Mouse (Mus musculus) right cerebral cortex, postnatal 25 days (tissue): ENCODE data around the gene C2cd3.
"Not testable (repeated sequence)": the region's sequence is repeated elsewhere in the genome, so short reads cannot be mapped to it uniquely, and the experiment has no call there.

Source experiments
- DNase-seq: peaks from one replicate; pipeline ENCODE4 v3.0.0; 2022

The C2cd3 gene

DNA sequence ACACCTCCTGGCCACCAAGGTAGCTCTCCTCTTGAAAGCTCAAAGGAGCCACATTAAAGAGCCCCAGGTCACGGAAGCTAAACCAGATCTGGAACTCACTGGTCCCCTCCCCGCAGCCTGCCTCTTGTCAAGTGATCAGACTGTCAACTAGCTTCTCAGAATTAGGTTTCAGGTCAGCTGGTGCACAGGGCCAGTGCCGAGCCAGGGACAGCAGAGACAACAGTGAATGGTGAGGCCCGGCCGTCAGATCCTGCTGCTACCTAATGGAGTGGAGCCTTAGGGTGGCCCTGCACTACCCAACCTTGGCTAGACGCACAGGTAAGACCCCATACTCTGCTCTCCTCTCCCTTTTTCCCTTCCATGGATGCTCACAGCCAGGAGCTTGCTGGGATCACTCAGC, 100.7 kb downstream of the C2cd3 start, which contains the start of gene Ucp3:
Gene Ucp3 (plus strand): TSS at position 214 of the 400 bp plus-strand sequence.
- no peak for DNase-seq

GRCm38 (mm10) chr7:100473846-100474454, 101.9 kb downstream of the C2cd3 start:
- no peak for DNase-seq

- DNase-seq = no peak
These were observed 102.6 kb downstream of the C2cd3 start for GRCm38 (mm10) chr7:100474680-100475079.

- DNase-seq = no peak
These were observed 107.2 kb downstream of the C2cd3 start for GRCm38 (mm10) chr7:100479100-100479822.

- DNase-seq = no peak
These were observed 107.8 kb downstream of the C2cd3 start for GRCm38 (mm10) chr7:100479823-100480164.

DNA sequence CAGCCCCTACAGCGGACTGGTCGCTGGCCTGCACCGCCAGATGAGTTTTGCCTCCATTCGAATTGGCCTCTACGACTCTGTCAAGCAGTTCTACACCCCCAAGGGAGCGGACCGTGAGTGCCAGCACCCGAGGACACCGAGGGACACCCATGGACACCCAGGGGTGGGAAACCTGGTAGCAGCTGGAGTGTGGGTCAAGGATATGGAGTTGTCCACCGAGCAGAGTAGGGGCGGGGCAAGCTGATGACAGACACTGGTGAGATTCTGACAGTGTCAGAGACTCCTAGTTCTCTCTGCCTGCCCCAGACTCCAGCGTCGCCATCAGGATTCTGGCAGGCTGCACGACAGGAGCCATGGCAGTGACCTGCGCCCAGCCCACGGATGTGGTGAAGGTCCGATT, 108.1 kb downstream of the C2cd3 start:
- no peak for DNase-seq

GRCm38 (mm10) chr7:100482046-100482445, 110.0 kb downstream of the C2cd3 start:
- not testable (repeated sequence) for DNase-seq

DNA sequence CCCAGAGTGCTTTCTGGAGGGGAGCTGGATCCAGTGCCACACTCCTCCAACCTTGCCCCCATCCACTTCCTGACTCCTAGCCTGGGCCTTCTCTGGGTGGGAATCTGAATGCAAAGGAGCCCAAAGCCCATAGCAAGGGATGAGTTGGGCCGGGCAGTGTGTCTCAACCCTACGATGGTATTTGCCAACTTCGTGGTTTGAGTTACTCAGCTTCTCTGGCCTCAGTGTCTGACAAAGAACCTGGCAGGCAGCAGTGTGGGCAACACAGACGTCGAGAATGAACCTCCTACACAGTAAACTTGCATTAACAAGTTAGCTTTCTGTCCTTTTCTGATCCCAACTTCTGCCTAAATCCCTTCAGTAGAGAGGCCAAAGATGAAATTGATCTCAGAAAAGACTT, 112.5 kb downstream of the C2cd3 start:
- DNase-seq = no peak

DNA sequence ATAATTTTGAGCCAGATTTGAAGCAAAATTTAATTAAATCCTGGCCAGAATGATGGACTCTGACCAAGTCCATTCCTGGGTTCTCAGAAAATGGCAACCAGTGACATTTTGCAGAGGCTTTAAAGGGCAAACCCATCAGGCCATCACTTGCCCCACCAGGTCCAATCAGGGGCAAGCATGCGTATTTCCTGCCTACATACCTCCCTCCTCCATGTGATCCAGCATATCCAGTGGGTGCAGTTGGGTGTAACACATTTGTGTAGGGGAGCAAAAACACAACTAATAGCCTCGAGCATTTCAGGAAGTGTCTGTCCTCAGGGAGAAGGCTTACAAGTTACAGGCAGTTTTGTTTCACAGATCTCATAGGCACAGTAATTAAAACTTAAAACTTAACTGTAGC, 115.3 kb downstream of the C2cd3 start:
- no peak for DNase-seq

GRCm38 (mm10) chr7:100488474-100489048, 116.5 kb downstream of the C2cd3 start:
- DNase-seq = no peak

DNA sequence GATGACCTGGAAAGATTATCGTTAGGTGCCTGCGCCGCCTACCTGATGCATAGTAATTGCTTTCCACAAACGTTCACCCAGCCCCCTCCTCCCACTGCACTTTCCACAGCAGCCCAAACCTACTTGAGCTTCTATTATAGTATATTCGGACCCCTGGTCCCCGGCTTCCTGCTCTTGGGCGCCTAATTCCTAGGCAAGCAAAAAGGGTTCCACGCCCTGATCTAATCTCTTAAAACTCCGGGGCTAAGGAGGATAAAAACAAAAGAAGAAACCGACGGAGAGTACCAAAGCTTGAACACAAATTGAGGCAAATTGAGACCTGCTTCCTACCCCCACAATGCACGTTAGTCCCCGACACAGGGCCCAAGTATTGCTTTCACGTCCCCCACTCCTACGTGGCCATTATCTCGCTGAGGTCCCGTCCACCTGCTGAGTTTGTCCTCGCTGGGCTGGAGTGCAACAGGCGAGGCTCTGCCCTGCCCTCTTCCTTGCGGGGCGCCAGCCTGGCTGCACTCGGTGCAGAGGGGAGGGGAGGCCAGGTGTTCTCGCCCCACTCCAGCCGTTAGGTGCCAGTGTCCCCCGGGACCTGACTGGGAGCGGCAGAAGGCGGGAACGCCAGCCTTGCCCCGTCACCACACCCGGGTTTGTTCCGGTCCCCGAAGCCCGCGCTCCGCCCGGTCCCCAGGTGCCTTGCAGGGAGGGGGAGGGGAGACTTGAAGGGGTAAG, 120.5 kb downstream of the C2cd3 start:
- DNase-seq = no peak

DNA sequence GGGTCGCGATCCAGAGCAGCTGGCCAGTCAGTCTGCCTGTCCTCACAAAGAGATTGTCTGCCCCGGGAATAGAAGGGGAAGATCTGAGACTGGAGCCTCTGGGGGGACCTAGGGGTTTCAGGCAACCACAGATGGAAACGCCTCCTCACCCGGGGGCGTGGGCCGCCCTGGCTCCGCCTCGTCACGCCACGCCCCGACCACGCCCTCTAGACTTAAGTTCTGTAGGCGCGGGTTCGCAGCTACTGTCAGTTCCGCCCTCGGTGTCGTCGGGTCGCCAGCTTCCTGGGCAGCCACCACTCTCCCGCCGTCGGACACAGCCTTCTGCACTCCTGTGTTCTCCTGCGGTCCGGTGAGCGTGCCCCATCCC, 121.1 kb downstream of the C2cd3 start, which contains the start of gene Ucp2:
Gene Ucp2 (plus strand): TSS at position 221 of the 367 bp plus-strand sequence.
- DNase-seq = peak; percentile 48

DNA sequence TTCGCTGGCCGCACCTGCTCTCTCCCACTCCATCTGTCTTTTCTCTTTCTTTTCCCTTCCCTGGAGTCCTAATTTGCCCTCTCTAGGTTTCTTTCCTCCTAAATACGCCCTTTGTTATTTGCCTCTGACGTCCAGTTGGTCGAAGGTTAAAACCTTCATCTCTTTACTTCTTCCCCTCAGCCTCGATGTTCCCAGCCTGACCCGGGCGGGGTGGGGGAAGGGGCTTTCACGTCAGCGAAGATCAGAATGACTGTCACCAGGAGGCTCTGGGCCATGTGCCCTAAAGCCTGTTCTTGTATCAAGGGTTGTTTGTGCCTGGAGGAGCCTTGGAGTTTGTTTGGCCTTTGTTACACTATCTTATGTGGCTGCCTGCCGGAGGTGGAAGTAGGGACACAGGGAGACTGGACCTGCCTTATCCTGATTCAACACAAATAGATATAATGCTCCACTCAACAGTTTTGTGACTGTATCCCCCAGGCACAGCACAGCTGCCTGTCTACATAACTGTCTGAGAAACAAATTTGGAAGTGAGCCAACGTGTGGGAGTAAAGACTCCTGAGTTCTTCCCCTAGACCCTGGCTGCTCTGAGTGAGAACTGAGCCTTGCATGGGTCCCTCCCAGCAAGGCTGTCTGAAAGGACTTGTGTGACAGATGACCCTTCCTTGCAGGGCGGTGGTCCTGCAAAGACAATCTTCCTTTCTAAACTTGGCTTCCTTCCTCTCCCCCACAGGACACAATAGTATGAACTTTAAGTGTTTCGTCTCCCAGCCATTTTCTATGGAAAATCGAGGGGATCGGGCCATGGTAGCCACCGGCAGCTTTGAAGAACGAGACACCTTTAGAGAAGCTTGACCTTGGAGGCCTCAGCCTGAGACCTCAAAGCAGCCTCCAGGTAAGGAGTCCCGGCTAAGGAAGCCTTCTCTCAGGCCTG, 121.7 kb downstream of the C2cd3 start:
- DNase-seq = no peak

- no peak for DNase-seq
These were observed 122.4 kb downstream of the C2cd3 start for GRCm38 (mm10) chr7:100494415-100494831.

GRCm38 (mm10) chr7:100495042-100495441, 123.0 kb downstream of the C2cd3 start:
- DNase-seq = no peak

GRCm38 (mm10) chr7:100495581-100496251, 123.7 kb downstream of the C2cd3 start:
- peak; percentile 75 for DNase-seq

DNA sequence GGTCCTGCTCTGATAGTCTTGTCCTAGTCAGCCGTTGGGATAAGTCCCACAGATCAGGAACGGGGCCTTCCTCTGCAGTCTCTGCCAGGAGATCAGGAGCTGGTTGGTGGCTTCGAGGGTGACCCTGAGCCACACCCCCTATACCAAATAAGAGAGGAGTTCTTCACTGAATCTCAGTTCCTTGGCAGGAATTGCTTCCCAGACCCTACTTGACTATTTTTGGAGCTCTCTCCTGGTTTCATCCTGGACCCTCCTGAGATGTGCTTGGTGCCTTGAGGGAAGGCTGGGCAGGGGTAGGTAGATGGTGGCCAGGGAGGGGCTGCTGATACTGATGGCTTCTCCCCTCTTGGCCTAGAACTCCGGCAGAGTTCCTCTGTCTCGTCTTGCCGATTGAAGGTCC, 124.3 kb downstream of the C2cd3 start:
- no peak for DNase-seq

DNA sequence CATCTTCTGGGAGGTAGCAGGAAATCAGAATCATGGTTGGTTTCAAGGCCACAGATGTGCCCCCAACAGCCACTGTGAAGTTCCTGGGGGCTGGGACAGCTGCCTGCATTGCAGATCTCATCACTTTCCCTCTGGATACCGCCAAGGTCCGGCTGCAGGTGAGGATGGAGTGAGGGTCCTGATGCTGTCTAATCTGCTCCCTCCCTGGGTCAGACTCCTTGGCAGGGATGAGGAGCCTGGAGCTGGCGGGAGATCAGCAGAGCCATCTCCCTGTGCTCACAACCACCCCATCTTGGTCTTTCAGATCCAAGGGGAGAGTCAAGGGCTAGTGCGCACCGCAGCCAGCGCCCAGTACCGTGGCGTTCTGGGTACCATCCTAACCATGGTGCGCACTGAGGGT, 124.8 kb downstream of the C2cd3 start:
- no peak for DNase-seq

DNA sequence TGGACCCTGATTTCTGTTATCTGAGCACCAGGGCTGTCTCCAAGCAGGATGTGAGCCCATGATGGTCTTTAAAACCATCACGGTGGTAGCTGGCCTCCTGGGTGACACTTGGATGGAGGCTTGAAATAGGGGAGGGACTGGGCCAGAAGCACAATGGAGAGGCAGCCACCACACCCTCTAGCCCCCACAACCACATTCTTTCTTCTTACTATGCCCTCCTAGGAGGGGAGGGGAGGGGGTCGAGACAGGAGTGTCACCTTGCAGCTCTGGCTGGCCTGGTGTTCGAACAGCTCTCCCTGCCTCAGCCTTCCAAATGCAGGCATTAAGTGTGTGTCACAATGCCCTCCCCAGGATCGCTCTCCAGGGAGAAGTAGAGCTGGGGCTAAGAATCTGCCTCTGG, 125.4 kb downstream of the C2cd3 start:
- DNase-seq = no peak

DNA sequence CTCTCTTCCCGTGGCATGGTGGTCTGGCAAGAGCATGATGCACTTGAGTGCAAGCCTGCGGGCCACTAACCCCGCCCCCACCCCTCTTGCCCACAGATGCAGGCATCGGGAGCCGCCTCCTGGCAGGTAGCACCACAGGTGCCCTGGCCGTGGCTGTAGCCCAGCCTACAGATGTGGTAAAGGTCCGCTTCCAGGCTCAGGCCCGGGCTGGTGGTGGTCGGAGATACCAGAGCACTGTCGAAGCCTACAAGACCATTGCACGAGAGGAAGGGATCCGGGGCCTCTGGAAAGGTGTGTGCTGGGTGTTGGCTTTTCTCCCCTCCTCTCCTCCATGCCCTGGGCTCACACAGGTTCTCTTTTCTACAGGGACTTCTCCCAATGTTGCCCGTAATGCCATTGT, 125.9 kb downstream of the C2cd3 start:
- no peak for DNase-seq

DNA sequence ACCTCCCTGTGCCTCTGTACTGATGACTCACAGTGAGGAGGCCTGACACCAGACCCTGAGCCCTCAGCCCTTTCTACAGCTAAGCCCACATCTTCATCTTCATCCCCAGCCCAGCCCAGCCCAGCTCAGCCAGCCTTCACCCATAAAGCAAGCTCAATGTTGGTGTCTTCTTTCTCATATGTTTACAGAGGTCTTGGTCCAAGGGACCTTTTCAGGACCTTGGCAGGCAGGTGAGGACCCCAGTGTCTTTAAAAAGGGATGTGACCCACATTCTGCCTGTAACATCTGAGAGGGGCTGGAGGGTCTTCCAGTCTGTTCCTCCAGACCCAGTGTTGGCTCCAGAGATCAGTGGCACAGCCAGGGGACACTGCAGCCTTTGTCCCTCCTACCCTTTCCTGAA, 127.4 kb downstream of the C2cd3 start:
- DNase-seq = no peak
